Mouse (Mus musculus) gonadal fat pad, adult 2 months (tissue): ENCODE measurements around the gene Rufy2. TPM values are rescaled to one million over a fixed set of nuclear protein-coding genes. Genes with fewer than 3 reads are reported as not detected.

ENCODE experiments used
- DNase-seq: peaks from one replicate; pipeline ENCODE4 v3.0.0-alpha.2; 2012; ENCODE audit warnings: low read depth
- polyA plus RNA-seq: library from polyadenylated mRNA; depleted of rRNA; stranded (reverse); fragments of >200 nt; gene quantifications from 2 replicates; pipeline ENCODE4 v1.2.3, GENCODE M21; 2012; rRNA removed

The Rufy2 gene
- polyA plus RNA-seq, result 2.9 and 3.1 TPM in 2 replicates

DNA sequence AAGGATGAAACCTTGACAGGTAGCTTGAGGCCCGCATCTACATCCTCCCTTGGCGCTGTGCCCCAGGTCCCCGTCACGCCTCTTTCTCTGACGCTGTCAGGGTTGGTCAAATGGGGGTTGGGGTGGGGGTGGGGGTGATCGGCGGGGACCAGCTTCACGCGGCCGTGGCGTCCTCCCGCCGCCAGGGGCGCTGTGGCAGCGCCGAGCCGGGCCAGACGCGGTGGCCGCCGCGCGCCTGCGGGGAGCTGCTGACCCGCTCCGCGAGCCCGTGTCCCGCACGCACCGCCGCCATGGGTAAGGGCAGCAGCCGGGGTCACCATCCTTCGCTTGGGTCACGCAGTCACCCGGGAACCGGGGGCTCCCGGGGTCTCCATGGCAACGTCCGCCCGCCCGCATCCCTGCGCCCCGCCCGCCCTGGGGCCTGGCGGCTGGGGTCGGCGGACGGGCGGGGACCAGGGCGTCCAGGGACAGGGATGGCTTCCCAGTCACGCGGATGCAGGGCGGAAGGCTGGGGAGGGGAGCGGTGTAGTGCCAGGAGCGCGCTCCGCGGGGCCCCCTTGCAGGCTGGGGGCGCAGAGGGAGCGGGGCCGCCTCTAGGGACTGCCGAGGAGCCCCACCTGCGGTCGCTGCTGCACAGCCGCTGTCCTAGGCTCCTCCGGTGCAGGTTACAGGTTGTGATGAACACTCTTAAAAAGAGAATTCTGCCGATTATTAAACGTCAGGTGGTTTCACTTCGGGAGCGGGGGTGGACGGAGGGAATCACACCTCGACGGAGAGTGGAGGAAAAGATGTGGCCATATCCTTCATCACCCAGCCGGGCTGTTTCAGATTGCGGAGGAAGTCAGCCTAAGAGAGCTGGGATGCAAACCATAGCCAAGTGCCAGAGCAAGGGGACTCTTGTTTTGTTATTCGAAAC lies at the start of gene Rufy2:
Rufy2 (plus strand) TSS at position 185 of the 916 bp plus-strand sequence.
- DNase-seq, result no peak

- DNase-seq, result no peak
Observed at GRCm38 (mm10) chr10:62932381-62932780, 47.6 kb upstream of the Rufy2 start.

DNA sequence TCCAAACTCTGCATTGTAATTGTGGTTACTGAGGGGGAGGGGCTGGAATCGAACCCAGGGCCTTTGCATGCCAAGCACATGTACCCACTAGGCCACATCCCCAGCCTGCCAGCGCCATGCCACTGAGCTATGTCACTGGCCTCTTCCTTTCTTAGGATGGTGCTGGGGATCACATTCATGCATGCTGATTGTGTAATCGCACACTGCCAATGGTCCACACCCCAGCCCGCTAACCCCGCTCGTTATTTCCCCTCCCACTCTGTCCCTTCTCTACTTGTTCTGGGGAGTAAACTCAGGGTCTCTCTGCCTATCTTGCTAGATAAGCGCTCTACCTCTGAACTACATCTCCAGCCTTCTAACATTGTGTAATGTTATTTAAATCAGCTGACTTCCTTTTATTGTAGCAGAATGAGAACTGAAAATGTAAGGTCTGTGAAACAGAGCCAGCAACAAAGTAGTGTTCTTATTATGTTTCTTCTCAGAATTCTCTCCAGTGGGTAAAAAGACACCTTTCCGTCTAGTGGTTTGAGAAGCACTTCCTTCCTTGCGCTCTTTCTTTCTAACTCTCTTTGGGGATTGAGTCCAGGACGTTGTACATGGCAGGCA lies 34.9 kb upstream of the Rufy2 start:
- DNase-seq, result no peak

GRCm38 (mm10) chr10:62946738-62947471 lies 33.1 kb upstream of the Rufy2 start, which contains the start of gene Dna2:
Gene Dna2, plus strand, starts transcription at chr10:62947026.
- DNase-seq, result no peak

DNA sequence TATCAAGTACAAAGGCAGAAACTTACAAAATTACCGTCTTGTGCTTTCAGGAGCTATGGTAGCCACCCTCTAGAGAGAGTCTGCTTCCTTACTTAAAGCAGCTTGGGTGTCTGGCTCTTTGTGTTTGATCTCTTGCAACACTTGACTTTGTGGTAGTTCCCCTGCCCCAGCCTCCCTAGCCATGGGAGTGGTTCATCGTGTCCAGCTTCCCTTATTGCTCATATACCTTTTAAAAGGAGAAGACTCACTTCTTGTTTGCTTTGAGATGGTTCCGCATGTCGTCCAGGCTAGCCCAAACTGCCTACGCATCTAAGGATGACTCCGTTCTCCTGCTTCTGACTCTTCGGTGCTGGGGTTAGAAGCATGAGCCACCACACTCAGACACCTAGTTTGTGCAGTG lies 31.5 kb upstream of the Rufy2 start:
- DNase-seq, result no peak

DNA sequence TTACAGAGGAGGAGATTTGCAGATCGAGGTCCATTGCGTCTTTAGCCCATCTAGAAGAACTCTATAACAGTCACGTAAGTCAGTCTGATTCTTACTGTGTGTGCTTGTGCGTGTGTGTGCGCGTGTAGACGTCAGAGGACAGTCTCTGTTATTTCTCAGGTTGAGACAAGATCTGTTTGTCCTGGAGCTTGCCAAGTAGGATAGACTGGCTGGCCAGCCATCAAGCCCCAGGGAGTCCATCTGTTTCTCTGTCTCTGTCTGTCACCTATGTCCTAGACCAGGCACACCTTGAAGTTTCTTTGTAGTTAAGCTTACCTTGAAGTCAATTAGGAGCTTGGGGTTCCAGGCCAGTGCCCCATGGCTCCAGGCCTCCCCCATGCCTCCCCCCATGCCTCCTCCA lies 16.1 kb upstream of the Rufy2 start:
- no peak for DNase-seq

DNA sequence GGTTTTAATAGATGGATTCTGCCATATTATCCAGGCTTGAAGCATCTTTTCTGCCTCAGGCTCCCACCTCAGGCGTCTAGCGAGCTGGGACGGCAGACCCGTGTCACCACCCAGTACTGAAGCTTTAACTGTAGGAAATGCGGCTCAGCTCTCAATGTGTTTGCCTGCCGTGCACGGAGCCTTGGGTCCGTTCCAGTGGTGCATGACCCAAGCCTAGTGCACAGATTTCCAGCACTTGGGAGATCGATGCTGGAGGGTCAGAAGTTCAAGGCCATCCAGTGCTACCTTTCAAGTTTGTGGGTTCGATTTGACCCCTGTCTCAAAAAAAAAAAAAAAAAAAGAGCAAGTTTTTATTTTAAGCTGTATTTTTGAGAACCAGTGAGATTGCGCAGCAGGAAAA lies 14.2 kb upstream of the Rufy2 start:
- DNase-seq, result no peak

GRCm38 (mm10) chr10:62966291-62966690 lies 13.7 kb upstream of the Rufy2 start:
- no peak for DNase-seq

GRCm38 (mm10) chr10:62971821-62972220 lies 8.2 kb upstream of the Rufy2 start:
- no peak for DNase-seq

GRCm38 (mm10) chr10:62979667-62980038 lies 370 bp upstream of the Rufy2 start:
- no peak for DNase-seq

DNA sequence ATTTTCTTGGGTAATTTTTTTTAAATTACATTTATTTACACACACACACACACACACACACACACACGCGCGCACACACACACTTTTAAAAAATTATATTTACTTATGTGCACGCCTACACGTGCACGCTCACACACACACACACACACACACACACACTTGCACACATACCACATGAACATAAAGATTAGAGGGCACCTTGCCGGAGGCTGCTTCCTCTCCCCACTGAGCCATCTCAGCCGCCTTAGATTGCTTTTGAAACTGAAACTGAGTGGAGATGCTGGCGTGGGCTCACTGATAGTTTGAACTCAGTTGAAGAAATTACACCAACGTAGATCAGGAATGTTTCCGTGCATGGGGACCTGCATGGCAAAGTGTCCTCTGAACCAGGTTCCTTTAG lies 4.0 kb downstream of the Rufy2 start:
- no peak for DNase-seq

GRCm38 (mm10) chr10:62984495-62984894 lies 4.5 kb downstream of the Rufy2 start:
- DNase-seq, result no peak

- no peak for DNase-seq
Observed at GRCm38 (mm10) chr10:62987341-62987740, 7.3 kb downstream of the Rufy2 start.

DNA sequence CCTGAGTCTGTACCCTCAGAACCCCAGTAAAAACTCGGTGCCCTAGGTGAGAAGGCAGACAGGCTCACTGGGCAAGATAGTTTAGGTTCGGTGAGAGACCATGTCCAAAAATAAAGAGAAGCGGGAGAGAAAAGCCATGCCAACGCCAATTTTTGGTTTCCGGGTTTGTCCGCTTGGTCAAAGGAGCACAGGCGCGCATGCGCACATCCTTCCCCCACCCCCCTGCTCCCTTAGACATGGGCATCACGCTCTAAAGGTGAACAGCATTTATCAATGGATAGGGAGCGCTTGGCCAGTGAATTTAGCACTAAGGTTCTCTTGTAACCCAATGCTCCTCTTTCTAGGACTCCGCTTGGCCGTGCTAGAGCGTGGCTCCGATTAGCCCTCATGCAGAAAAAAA lies 10.6 kb downstream of the Rufy2 start:
- no peak for DNase-seq

GRCm38 (mm10) chr10:62993991-62994390 lies 14.0 kb downstream of the Rufy2 start:
- DNase-seq, result no peak

DNA sequence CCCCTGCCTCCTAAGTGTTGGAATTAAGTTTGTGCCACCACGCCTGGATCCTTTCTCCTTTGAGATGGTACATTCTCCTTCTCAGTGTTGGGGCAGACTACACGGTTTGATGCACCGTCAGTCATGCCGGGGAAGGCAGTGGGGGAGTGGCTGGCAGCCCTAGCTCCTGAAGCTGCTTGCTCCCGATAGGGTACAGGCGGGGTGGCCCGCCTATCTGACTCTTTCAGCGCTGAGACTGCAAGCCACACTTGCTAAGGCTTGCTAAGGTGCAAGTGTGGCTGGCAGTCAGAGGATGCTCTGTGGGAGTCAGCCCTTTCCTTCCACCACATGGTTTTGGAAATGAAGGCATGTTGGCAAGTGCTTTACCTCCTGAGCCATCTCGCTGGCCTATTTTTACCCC lies 20.6 kb downstream of the Rufy2 start:
- DNase-seq, result no peak

GRCm38 (mm10) chr10:63003252-63003651 lies 23.2 kb downstream of the Rufy2 start:
- no peak for DNase-seq

GRCm38 (mm10) chr10:63004556-63004955 lies 24.5 kb downstream of the Rufy2 start:
- DNase-seq, result no peak

DNA sequence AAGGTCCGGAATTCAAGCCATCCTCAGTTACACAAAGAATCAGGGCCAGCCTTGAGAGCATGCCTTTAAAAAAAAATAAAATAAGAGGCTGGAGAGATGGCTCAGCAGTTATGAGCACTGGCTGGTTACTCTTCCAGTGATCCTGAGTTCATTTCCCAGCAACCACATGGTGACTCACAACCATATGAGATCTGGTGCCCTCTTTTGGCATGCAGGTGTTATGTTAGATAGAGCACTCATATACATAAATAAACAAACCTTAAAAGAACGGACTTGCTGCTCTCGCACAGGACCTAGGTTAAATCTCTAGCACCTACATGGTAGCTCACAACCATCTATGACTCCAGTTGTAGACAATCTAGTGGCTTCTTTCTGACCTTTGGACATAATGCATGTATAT lies 28.2 kb downstream of the Rufy2 start:
- no peak for DNase-seq

GRCm38 (mm10) chr10:63010268-63010667 lies 30.2 kb downstream of the Rufy2 start:
- DNase-seq, result no peak

DNA sequence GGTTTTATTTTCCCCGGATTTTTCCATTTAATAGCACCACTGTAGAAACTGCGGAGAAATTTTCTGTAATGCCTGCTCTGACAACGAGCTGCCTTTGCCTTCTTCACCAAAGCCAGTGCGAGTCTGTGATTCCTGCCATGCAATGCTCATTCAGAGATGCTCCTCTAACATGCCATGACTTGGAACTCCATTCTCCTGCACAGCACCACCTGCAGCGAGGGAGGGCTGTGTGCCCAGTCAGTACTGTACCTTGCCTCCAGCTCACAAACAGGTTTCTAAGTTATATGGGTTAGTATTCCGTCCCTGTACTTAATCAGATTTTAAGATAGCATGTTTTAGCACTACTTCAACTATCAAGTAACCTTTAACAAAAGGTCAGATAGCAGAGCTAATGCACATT lies 31.5 kb downstream of the Rufy2 start:
- DNase-seq, result no peak

- no peak for DNase-seq
Observed at GRCm38 (mm10) chr10:63013476-63013875, 33.5 kb downstream of the Rufy2 start.

GRCm38 (mm10) chr10:63014168-63014567 lies 34.1 kb downstream of the Rufy2 start:
- DNase-seq, result no peak
